ENCODE assay signal across 8 mouse cellular contexts in the genomic region with DNA sequence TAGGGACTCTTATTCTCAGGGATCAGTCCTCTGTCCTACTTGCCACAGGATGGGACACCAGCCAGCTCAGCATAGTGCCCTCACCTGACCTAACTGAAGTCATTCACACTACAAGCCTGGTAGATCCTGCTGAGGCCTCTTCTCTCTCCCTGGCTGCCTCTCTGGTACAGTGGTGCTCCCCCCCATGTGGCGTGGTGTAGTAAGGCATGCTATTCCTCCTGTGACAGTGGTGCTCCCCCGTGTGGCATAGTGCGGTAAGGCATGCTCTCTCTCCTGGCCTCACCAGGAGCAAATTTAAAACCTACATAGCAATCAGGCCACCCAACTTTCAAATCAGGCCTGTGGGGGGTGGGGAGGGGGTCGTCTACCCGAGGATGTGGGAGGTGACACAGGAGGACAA. TPM values are rescaled to one million over a fixed set of nuclear protein-coding genes. Genes with fewer than 3 reads are reported as not detected.
A peak's percentile ranks its signal among the peaks of the same experiment; 100 is the strongest.
DNase-seq lines count a peak whose midpoint lies in the region; TF ChIP-seq lines count a peak whose summit lies in the region.

No protein-coding gene starts in this region.

- peak; percentile 96 to 100 (median 97) for TF ChIP-seq CTCF in MEL (IDR thresholded peaks at IDR 0.05 in 2 of 3, conservative IDR thresholded peaks at IDR 0.05 in 1 of 3; ENCODE audit: control insufficient read depth in 1 of 3, insufficient read depth in 1 of 3, low read depth in 2 of 3, low read length in 3 of 3, poor library complexity in 1 of 3, severe bottlenecking in 1 of 3)

- H3K79me2 ChIP-seq in MEL (ENCODE audit: control insufficient read depth, insufficient read depth, low read length, poor library complexity) = no peaks in the 10 kb centered on the region

- 15% methylated on average over 5 of the region's 5 CpGs for WGBS in forebrain, embryonic 10.5 days

- no peak overlapping the region for H3K4me3 ChIP-seq in MEL (ENCODE audit: control insufficient read depth in 1 of 2, insufficient read depth in 1 of 2, low read depth in 2 of 2, low read length in 2 of 2)
- no peak overlapping the region for H3K4me3 ChIP-seq in forebrain, embryonic 10.5 days

- TF ChIP-seq POLR2A in MEL (IDR thresholded peaks at IDR 0.05; ENCODE audit: control insufficient read depth in 1 of 2, insufficient read depth in 1 of 2, low read depth in 1 of 2, low read length in 2 of 2, poor library complexity in 1 of 2) = no peak

- H3K27me3 ChIP-seq in MEL (ENCODE audit: control insufficient read depth in 1 of 2, insufficient read depth in 2 of 2, low read length in 2 of 2) = peaks cover 0 to 2% of the 10 kb centered on the region in 2 experiments; a peak in 1 of 4 replicates
- H3K27me3 ChIP-seq in forebrain, embryonic 10.5 days (ENCODE audit: poor library complexity, severe bottlenecking) = no peaks in the 10 kb centered on the region

- intact Hi-C loops in heart, postnatal 14 days (cut with DNase I) = no loop called here

- peak; percentile 70 for TF ChIP-seq RAD21 in MEL (IDR thresholded peaks at IDR 0.05; ENCODE audit: low read depth, low read length)

- H3K9ac ChIP-seq in MEL (ENCODE audit: control insufficient read depth, low read depth, low read length, poor library complexity, severe bottlenecking) = no peak overlapping the region

- peak; percentile 87 for DNase-seq in MEL (ENCODE audit: low read depth, low spot score)
- peak; percentile 68 for DNase-seq in c-Kit-positive CD71-negative TER-119-negative erythroid progenitor cells, embryonic 14.5 days (ENCODE audit: low read depth)
- DNase-seq in forebrain, embryonic 10.5 days (ENCODE audit: extremely low spot score, low spot score) = peak; percentile 81
- DNase-seq in heart, postnatal 14 days = peak; percentile 84 to 90
- DNase-seq in layer of hippocampus, adult 11-12 months (ENCODE audit: low spot score) = peak; percentile 89
- DNase-seq in lung, adult 18-20 months = peak; percentile 76 to 78
- DNase-seq in retina, embryonic 14.5 days (ENCODE audit: low spot score) = peak; percentile 92
- peak; percentile 87 for DNase-seq in thymus, postnatal 25 days

- H3K9me3 ChIP-seq in MEL (replicated peaks; ENCODE audit: insufficient read depth, low read length) = no peaks in the 10 kb centered on the region
- no peaks in the 10 kb centered on the region for H3K9me3 ChIP-seq in forebrain, embryonic 10.5 days

- TF ChIP-seq EP300 in MEL (IDR thresholded peaks at IDR 0.05; ENCODE audit: low read depth in 1 of 2, low read length in 2 of 2) = peak in 1 of 2 experiments; percentile 24; a peak in 1 of 4 replicates

- no peaks in the 10 kb centered on the region for H3K4me1 ChIP-seq in MEL (ENCODE audit: control insufficient read depth in 1 of 2, insufficient read depth in 2 of 2, low read length in 2 of 2)
- H3K4me1 ChIP-seq in forebrain, embryonic 10.5 days = peaks cover 10% of the 10 kb centered on the region; the same call in 1 of the 2 replicates

- H3K27ac ChIP-seq in MEL (ENCODE audit: control insufficient read depth, low read depth, low read length) = no peak overlapping the region
- H3K27ac ChIP-seq in forebrain, embryonic 10.5 days = no peak overlapping the region

- H3K36me3 ChIP-seq in MEL (ENCODE audit: control insufficient read depth in 1 of 2, insufficient read depth in 2 of 2, low read length in 2 of 2) = no peaks in the 10 kb centered on the region
- H3K36me3 ChIP-seq in forebrain, embryonic 10.5 days (replicated peaks) = no peaks in the 10 kb centered on the region

TF ChIP-seq in MEL, 35 proteins besides CTCF, POLR2A, EP300 and RAD21:
- TF ChIP-seq TCF12 (IDR thresholded peaks at IDR 0.05; ENCODE audit: low read depth, low read length) (no peak), SMC3 (IDR thresholded peaks at IDR 0.05; ENCODE audit: low read depth, low read length) (peak; percentile 93), MAX (IDR thresholded peaks at IDR 0.05; ENCODE audit: low read length) (peak; percentile 59; the same call in 1 of the 2 replicates), CHD1 (IDR thresholded peaks at IDR 0.05; ENCODE audit: low read depth, low read length) (no peak), UBTF (IDR thresholded peaks at IDR 0.05; ENCODE audit: borderline replicate concordance, insufficient read depth, low read depth, low read length) (no peak), USF1 (IDR thresholded peaks at IDR 0.05; ENCODE audit: low read depth, low read length) (no peak), MXI1 (IDR thresholded peaks at IDR 0.05; ENCODE audit: low read depth, low read length) (no peak), MAFK (IDR thresholded peaks at IDR 0.05; ENCODE audit: borderline replicate concordance, low read depth, low read length) (no peak), POLR2AphosphoS5 (IDR thresholded peaks at IDR 0.05; ENCODE audit: borderline replicate concordance, low read depth, low read length) (no peak), CHD2 (IDR thresholded peaks at IDR 0.05; ENCODE audit: low read length) (no peak), ZC3H11A (IDR thresholded peaks at IDR 0.05; ENCODE audit: low read depth, low read length) (peak; percentile 52), MYB (IDR thresholded peaks at IDR 0.05; ENCODE audit: low read depth, low read length) (no peak), POLR2AphosphoS2 (IDR thresholded peaks at IDR 0.05; ENCODE audit: low read length) (no peak), GABPA (IDR thresholded peaks at IDR 0.05; ENCODE audit: low read depth, low read length) (no peak), HCFC1 (IDR thresholded peaks at IDR 0.05; ENCODE audit: low read depth, low read length) (no peak), BHLHE40 (IDR thresholded peaks at IDR 0.05; ENCODE audit: borderline replicate concordance, low read depth, low read length) (no peak), GATA1 (IDR thresholded peaks at IDR 0.05; ENCODE audit: low read depth, low read length) (no peak), NRF1 (IDR thresholded peaks at IDR 0.05; ENCODE audit: insufficient read depth, low read depth, low read length, poor library complexity, severe bottlenecking) (no peak), USF2 (IDR thresholded peaks at IDR 0.05; ENCODE audit: borderline replicate concordance in 1 of 2, insufficient read depth in 1 of 2, low read depth in 1 of 2, low read length in 2 of 2) (no peak), ZNF384 (IDR thresholded peaks at IDR 0.05; ENCODE audit: low read depth, low read length) (no peak), ETS1 (IDR thresholded peaks at IDR 0.05; ENCODE audit: low read depth, low read length) (no peak), E2F4 (IDR thresholded peaks at IDR 0.05; ENCODE audit: borderline replicate concordance, low read depth, low read length) (no peak), NELFE (IDR thresholded peaks at IDR 0.05; ENCODE audit: low read depth, low read length) (no peak), MAZ (IDR thresholded peaks at IDR 0.05; ENCODE audit: low read depth, low read length) (peak; percentile 72; the same call in 1 of the 2 replicates), MYC (IDR thresholded peaks at IDR 0.05; ENCODE audit: low read depth, low read length) (peak; percentile 84), TAL1 (IDR thresholded peaks at IDR 0.05; ENCODE audit: low read length) (no peak)

RNA-seq across cellular contexts. Expression of a gene that starts 26.4 kb away (rescaled TPM):
- total RNA-seq in MEL (2012; rRNA removed) = under 0.01 and 0.04 TPM in 2 replicates
- polyA plus RNA-seq in MEL (2012; ENCODE audit: insufficient read depth in 1 of 2, insufficient read length in 2 of 2, low read depth in 1 of 2, low replicate concordance in 2 of 2, missing spikeins in 1 of 2) = under 1 TPM in 1 of 2 experiments, not detected in 1; 0.21 TPM
- 0.18 and 0.27 TPM in 2 replicates for polyA plus RNA-seq in forebrain, embryonic 10.5 days (2016; fragmentation: Nextera tagmentation; extraction: Ambion mirVana)
- total RNA-seq in heart, postnatal 14 days (2021) = under 1 TPM; 0.10 to 0.17 TPM
